Mouse (Mus musculus) liver, postnatal 0 days (tissue): ENCODE measurements around the gene Dbil5.

Source experiments
- CTCF ChIP-seq: sonication (generic); IDR thresholded peaks from 2 replicates; pipeline ENCODE4 v1.5.1; 2016; ENCODE audit warnings: antibody characterized with exemption, low read depth
- EP300 ChIP-seq: IDR thresholded peaks from 2 replicates; pipeline ENCODE4 v1.6.1; 2016; ENCODE audit warnings: antibody characterized with exemption, low read depth, mild to moderate bottlenecking

- TF ChIP-seq CTCF: no peak
- TF ChIP-seq EP300: no peak
Measured at GRCm38 (mm10) chr11:76253918-76254264, 36.5 kb downstream of the Dbil5 start.
